Mouse (Mus musculus) lung, adult 2 months (tissue): ENCODE data around the gene Pla2g6. TPM values are rescaled to one million over a fixed set of nuclear protein-coding genes. Genes with fewer than 3 reads are reported as not detected.
A peak's percentile ranks its signal among the peaks of the same experiment; 100 is the strongest.

ENCODE experiments used
- DNase-seq: peaks from one replicate; pipeline ENCODE4 v3.0.0; 2022
- H3K4me1 ChIP-seq: fragments of 200-500 bp; 2 replicates; pipeline ENCODE4 v1.6.1; 2011; ENCODE audit warnings: low read length; ENCODE audit not compliant: control insufficient read depth, insufficient read depth
- H3K4me3 ChIP-seq: fragments of 200-500 bp; replicated peaks from 2 replicates; pipeline ENCODE3; 2011; ENCODE audit warnings: low read depth, mild to moderate bottlenecking, control low read depth, low read length; ENCODE audit errors: extremely low read depth
- CTCF ChIP-seq: fragments of 200-500 bp; IDR thresholded peaks from 2 replicates; pipeline ENCODE4 v1.5.1; 2011; ENCODE audit warnings: mild to moderate bottlenecking, low read length, control low read depth; ENCODE audit not compliant: insufficient read depth
- POLR2A ChIP-seq: fragments of 200-500 bp; IDR thresholded peaks from 2 replicates; pipeline ENCODE4 v1.6.1; 2011; ENCODE audit warnings: low read depth, mild to moderate bottlenecking, control low read depth, low read length, borderline replicate concordance; ENCODE audit errors: extremely low read depth
- WGBS: fragments of 180-500 bp; shearing (Covaris S2); methylation state at CpG from one replicate; pipeline ENCODE4 v1.1.7; 2018; 5-methylcytosine and 5-hydroxymethylcytosine counted together
- polyA plus RNA-seq: library from polyadenylated mRNA; depleted of rRNA; stranded (reverse); fragments of >200 nt; gene quantifications from 2 replicates; pipeline ENCODE4 v1.2.3, GENCODE M21; 2012

The Pla2g6 gene
- polyA plus RNA-seq, 1 experiment, result 26.1 TPM

- 79% methylated on average over 10 of the region's 10 CpGs for WGBS
- no peak for DNase-seq
- no peaks in the 10 kb centered on the region for H3K4me1 ChIP-seq
- TF ChIP-seq POLR2A (no peak), CTCF (no peak)
- no peak within 1 kb of the TSS for H3K4me3 ChIP-seq
These were observed 42.8 kb downstream of the Pla2g6 start, which contains the start of gene Baiap2l2 for GRCm38 (mm10) chr15:79285399-79285798. TSS of gene Baiap2l2 (minus strand) at chr15:79285537.

GRCm38 (mm10) chr15:79283371-79283770 lies 44.8 kb downstream of the Pla2g6 start:
- no peak for TF ChIP-seq POLR2A
- no peak for TF ChIP-seq CTCF
- Histone ChIP-seq H3K4me1 (no peaks in the 10 kb centered on the region), H3K4me3 (no peak overlapping the region)
- 84% methylated on average over 4 of the region's 4 CpGs for WGBS
- no peak for DNase-seq

GRCm38 (mm10) chr15:79282434-79282833 lies 45.8 kb downstream of the Pla2g6 start:
- Histone ChIP-seq H3K4me1 (no peaks in the 10 kb centered on the region), H3K4me3 (no peak overlapping the region)
- WGBS, result 66% methylated on average over 5 of the region's 5 CpGs
- TF ChIP-seq CTCF (no peak), POLR2A (no peak)
- DNase-seq, result no peak

GRCm38 (mm10) chr15:79281389-79281788 lies 46.8 kb downstream of the Pla2g6 start:
- TF ChIP-seq CTCF (no peak), POLR2A (no peak)
- WGBS, result 48% methylated on average over 1 of the region's 1 CpGs
- Histone ChIP-seq H3K4me1 (no peaks in the 10 kb centered on the region), H3K4me3 (no peak overlapping the region)
- peak; percentile 50 for DNase-seq

GRCm38 (mm10) chr15:79280850-79281249 lies 47.3 kb downstream of the Pla2g6 start:
- peak; percentile 40 for DNase-seq
- 40% methylated on average over 5 of the region's 5 CpGs for WGBS
- TF ChIP-seq POLR2A (no peak), CTCF (peak; percentile 45; the same call in 1 of the 2 replicates)
- H3K4me1 ChIP-seq, result no peaks in the 10 kb centered on the region
- H3K4me3 ChIP-seq, result no peak overlapping the region

- DNase-seq, result no peak
- TF ChIP-seq POLR2A, result no peak
- peak; percentile 51 for TF ChIP-seq CTCF
- 24% methylated on average over 6 of the region's 6 CpGs for WGBS
- H3K4me3 ChIP-seq, result no peak overlapping the region
- no peaks in the 10 kb centered on the region for H3K4me1 ChIP-seq
These were observed 48.0 kb downstream of the Pla2g6 start for GRCm38 (mm10) chr15:79280209-79280608.

GRCm38 (mm10) chr15:79277728-79278127 lies 50.5 kb downstream of the Pla2g6 start:
- no peak for DNase-seq
- H3K4me1 ChIP-seq, result no peaks in the 10 kb centered on the region
- TF ChIP-seq CTCF, result no peak
- TF ChIP-seq POLR2A, result no peak
- WGBS, result 51% methylated on average over 10 of the region's 10 CpGs
- H3K4me3 ChIP-seq, result no peak overlapping the region

- no peak for TF ChIP-seq POLR2A
- DNase-seq, result no peak
- Histone ChIP-seq H3K4me1 (peaks cover 6% of the 10 kb centered on the region), H3K4me3 (no peak overlapping the region)
- 69% methylated on average over 10 of the region's 10 CpGs for WGBS
These were observed 55.2 kb downstream of the Pla2g6 start for GRCm38 (mm10) chr15:79273020-79273419.

GRCm38 (mm10) chr15:79271124-79271746 lies 57.0 kb downstream of the Pla2g6 start:
- WGBS, result 19% methylated on average over 17 of the region's 17 CpGs
- DNase-seq, result peak; percentile 50

GRCm38 (mm10) chr15:79270317-79271123 lies 57.7 kb downstream of the Pla2g6 start:
- TF ChIP-seq CTCF (no peak), POLR2A (peak; percentile 67; the same call in 1 of the 2 replicates)
- WGBS, result 2% methylated on average over 33 of the region's 33 CpGs
- H3K4me3 ChIP-seq, result peak overlapping the region; percentile 59
- peaks cover 6% of the 10 kb centered on the region for H3K4me1 ChIP-seq
- peak; percentile 70 for DNase-seq

More at GRCm38 (mm10) chr15:79271124-79271746, 57.0 kb downstream of the Pla2g6 start:
- Histone ChIP-seq H3K4me3 (peak overlapping the region; percentile 27), H3K4me1 (peaks cover 6% of the 10 kb centered on the region)
- TF ChIP-seq POLR2A (no peak), CTCF (peak; percentile 77)
